Mouse (Mus musculus): ENCODE measurements around the gene Tnni1. TPM values are rescaled to one million over a fixed set of nuclear protein-coding genes. Genes with fewer than 3 reads are reported as not detected.

The Tnni1 gene
- total RNA-seq, 2 experiments from 2014 or later = 2.1 to 3.5 TPM

- no peak for DNase-seq
These were observed 67.4 kb downstream of the Tnni1 start for GRCm38 (mm10) chr1:135846632-135847031.

GRCm38 (mm10) chr1:135847139-135847562 is 67.9 kb downstream of the Tnni1 start:
- no peak for DNase-seq

GRCm38 (mm10) chr1:135847611-135848351 is 68.5 kb downstream of the Tnni1 start:
- DNase-seq = no peak

- peak in 1 of 2 experiments; percentile 38 for DNase-seq
These were observed 71.7 kb downstream of the Tnni1 start for GRCm38 (mm10) chr1:135850722-135851512.

GRCm38 (mm10) chr1:135852044-135852756 is 73.0 kb downstream of the Tnni1 start:
- peak in 1 of 2 experiments; percentile 21 for DNase-seq

- DNase-seq = no peak
These were observed 74.0 kb downstream of the Tnni1 start for GRCm38 (mm10) chr1:135853200-135853599.

- DNase-seq = no peak
These were observed 75.5 kb downstream of the Tnni1 start for GRCm38 (mm10) chr1:135854591-135855343.

- no peak for DNase-seq
These were observed 76.1 kb downstream of the Tnni1 start for GRCm38 (mm10) chr1:135855344-135855687.

- DNase-seq = no peak
These were observed 76.8 kb downstream of the Tnni1 start for GRCm38 (mm10) chr1:135856070-135856469.

- no peak for DNase-seq
These were observed 78.0 kb downstream of the Tnni1 start for GRCm38 (mm10) chr1:135857137-135857775.

- DNase-seq = no peak
These were observed 79.3 kb downstream of the Tnni1 start for GRCm38 (mm10) chr1:135858533-135858932.

Other genes with a start within 250 kb of the Tnni1 start
- 10 to 100 TPM; 64.6 to 75.1 TPM for gene Nav1, start 172.1 kb upstream of the Tnni1 start, total RNA-seq (2021)
- 100 to 1,000 TPM; 211 to 220 TPM for gene Csrp1, start 59.4 kb upstream of the Tnni1 start, total RNA-seq (2021)
- 10 to 100 TPM; 14.0 to 16.6 TPM for gene Phlda3, start 13.3 kb upstream of the Tnni1 start, total RNA-seq (2021)
- under 1 TPM; 0.62 to 0.73 TPM for gene Lad1, start 39.2 kb downstream of the Tnni1 start, total RNA-seq (2021)
- 1 to 10 TPM in 1 of 2 experiments, under 1 TPM in 1; 0.60 to 1.1 TPM for gene Tnnt2, start 56.9 kb downstream of the Tnni1 start, total RNA-seq (2021)
- gene Pkp1, start 139.8 kb downstream of the Tnni1 start, total RNA-seq (2021) = not detected
- under 1 TPM; 0.07 to 0.25 TPM for gene Igfn1, start 226.9 kb downstream of the Tnni1 start, total RNA-seq (2021)
- gene Tmem9, start 228.7 kb downstream of the Tnni1 start, total RNA-seq (2021) = 10 to 100 TPM; 67.7 to 74.3 TPM

Measured in layer of hippocampus, postnatal 36 days (tissue).